Mouse (Mus musculus) left cerebral cortex, adult 18-20 months (tissue): Measurements from ENCODE around the gene Rtn3. TPM values are rescaled to one million over a fixed set of nuclear protein-coding genes. Genes with fewer than 3 reads are reported as not detected.

Source experiments
- DNase-seq, 2 experiments: peaks; one replicate each; pipeline ENCODE4 v3.0.0; 2021 to 2022; ENCODE audit warnings: low spot score in 2 of 2, mixed read lengths in 1 of 2
- microRNA-seq, 2 experiments: library from miRNA; unstranded; fragments of <30 nt; microRNA quantifications; one replicate each; pipeline ENCODE4 v1.2.0; 2021
- total RNA-seq, 2 experiments: library from RNA; stranded (reverse); gene quantifications; 2 replicates each; pipeline ENCODE4 v1.2.3; 2021

The Rtn3 gene
- total RNA-seq, 2 experiments from 2014 or later, result 828 to 858 TPM

DNA sequence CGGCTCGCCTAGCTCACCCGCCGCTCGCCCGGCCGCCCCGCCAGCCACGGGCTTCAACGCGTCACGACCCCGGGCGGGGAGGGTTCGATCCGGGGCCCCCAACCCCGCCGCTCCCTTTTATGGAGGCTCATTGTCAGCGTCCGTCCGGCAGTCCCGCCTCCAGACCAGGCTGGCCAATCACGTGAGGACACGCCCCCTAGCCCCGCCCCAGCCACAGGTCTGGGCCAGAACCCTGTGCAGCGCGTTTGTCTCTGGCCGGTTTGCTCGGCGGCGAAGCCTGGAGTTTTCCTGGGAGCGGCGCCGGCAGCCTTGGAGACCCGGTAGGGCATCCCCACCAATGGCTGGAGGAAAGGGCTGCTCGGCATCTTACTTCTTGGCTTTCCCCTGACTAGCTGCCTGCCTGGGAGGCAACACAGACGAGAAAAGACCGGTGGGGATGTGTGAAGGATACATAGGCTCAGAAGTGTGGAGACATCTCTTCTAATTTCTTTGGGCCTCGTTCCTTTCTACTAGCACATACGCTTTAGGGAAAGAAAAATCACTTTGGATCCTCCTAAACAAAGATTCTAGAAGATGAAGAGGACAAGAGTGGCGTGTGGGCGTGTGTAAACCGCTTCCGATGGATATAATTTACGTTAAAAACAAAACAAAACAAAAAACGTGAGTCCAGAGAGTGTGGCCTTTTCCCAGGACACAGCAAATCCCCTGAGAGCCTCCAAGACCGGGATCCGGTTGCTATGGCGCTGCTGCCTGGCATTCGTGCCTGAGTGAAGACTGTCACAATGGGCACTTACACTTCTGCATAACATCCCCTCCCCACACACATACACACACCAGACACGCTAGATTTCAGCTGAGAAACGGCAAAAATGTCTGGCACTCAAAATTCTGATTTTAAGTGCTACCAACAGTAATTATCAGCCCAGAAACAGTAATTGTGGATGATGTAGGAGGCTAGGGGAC lies 99.9 kb downstream of the Rtn3 start, which contains the start of gene Spindoc:
Gene Spindoc (minus strand): TSS at position 92 of the 963 bp plus-strand sequence.
- peak; percentile 98 to 99 for DNase-seq

DNA sequence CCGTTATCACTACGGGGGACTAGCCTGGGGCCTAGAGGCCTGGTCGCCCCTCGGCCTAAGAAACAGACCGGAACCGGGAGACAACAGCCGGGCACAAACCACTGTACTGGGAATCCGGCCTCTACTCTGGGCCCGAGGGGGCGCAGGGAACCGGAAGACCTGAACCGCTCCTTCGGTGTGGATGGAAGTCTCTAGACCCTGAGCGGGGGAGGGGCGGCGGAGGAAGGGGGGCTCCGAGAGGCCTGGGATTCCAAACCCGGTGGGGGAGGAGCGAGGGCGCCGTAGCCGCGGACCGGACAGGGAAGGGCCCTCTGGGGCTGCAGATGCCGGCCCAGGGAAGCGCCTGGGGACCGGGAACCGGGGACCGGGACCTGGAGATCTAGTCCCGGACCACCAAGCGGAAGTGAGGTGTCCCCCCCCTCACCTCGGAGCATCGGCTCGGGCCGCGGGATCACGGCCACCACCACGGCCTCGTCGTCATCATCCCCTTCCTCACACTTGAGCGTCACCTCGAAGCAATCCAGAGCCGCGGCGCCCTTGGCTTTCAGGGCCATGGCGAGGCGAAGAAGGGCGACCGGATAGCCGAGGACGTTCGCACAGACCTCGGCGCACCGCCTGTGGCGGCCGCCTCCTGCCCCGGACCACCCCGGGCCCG lies 100.7 kb downstream of the Rtn3 start:
- DNase-seq, result peak; percentile 32 to 43

DNA sequence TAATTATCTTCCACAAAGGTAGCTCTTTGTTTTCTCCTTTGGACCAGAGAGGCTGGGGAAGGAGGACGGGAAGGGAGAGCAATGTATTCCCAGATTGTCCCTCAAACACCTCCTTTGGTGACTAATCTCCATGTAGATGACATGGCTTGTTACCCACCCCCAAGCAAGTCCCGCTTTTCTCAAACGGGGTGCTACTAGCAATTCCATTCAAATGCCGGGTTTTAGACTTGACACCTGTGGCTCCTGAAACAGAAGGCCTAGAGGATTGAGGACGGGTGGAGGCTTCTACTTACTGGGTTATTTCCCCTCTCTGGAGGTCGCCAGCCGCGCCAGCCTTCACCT lies 101.2 kb downstream of the Rtn3 start:
- DNase-seq, result peak in 1 of 2 experiments; percentile 27

DNA sequence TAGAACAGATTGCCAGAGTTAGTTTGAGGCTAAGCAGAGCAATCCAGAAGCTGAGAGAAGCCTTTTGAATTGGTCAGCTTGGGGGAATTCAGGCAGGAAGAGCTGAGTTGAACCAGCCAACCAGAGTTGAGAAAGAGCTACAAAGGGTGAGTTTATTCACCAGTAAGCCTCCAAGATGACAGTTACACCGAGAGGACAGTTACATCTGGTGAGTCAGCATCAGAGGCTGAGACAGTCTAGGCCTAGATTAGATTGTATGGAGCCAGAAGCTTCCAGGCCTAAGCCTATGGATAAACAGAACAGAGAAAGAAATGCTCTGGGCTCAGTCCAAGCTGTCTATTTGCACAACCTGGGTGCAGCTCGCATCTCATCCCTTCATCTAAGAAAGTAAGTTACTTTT lies 105.4 kb downstream of the Rtn3 start:
- no peak for DNase-seq

Small RNA genes lying within 50 kb of the gene (microRNA-seq; reads per million reads assigned to microRNA genes)
- 0.85 to 1.2 reads per million in 2 experiments for gene Mir6991

Other genes with a start within 250 kb of the Rtn3 start
- 10 to 100 TPM; 27.7 to 29.8 TPM for gene Naa40, start 242.1 kb downstream of the Rtn3 start, total RNA-seq
- gene Rcor2, start 216.0 kb downstream of the Rtn3 start, total RNA-seq, result 10 to 100 TPM; 17.6 to 17.7 TPM
- gene Mark2, start 141.4 kb downstream of the Rtn3 start, total RNA-seq, result 100 to 1,000 TPM; 123 to 139 TPM
- 10 to 100 TPM; 29.1 to 30.8 TPM for gene Spindoc, start 100.3 kb downstream of the Rtn3 start, total RNA-seq
- gene 2700081O15Rik, start 65.7 kb downstream of the Rtn3 start, total RNA-seq, result 10 to 100 TPM; 29.5 to 31.1 TPM
- gene Atl3, start 10.8 kb upstream of the Rtn3 start, total RNA-seq, result 10 to 100 TPM; 22.2 to 23.5 TPM
- gene Pla2g16, start 74.2 kb upstream of the Rtn3 start, total RNA-seq, result 10 to 100 TPM; 33.2 to 40.7 TPM
- gene Lgals12, start 123.9 kb upstream of the Rtn3 start, total RNA-seq, result under 1 TPM; 0.77 to 0.91 TPM
- gene Hrasls5, start 129.3 kb upstream of the Rtn3 start, total RNA-seq, result not detected
- not detected for gene Slc22a19, start 228.0 kb upstream of the Rtn3 start, total RNA-seq